Mouse (Mus musculus) hindbrain, embryonic 15.5 days (tissue): ENCODE data around the gene Fstl3. TPM values are rescaled to one million over a fixed set of nuclear protein-coding genes. Genes with fewer than 3 reads are reported as not detected.
A peak's percentile ranks its signal among the peaks of the same experiment; 100 is the strongest.

ENCODE experiments used
- ATAC-seq: fragments of 200-750 bp; cut with Nextera tagmentation; 2 replicates; pipeline ENCODE4 v1.8.0; 2017; ENCODE audit warnings: low read depth, moderate number of reproducible peaks, moderate TSS enrichment; ENCODE audit not compliant: low FRiP score
- H3K27ac ChIP-seq: fragments of 300-500 bp; sonication (generic); replicated peaks from 2 replicates; pipeline ENCODE4 v1.5.1; 2015; ENCODE audit warnings: mild to moderate bottlenecking, inconsistent platforms
- H3K27me3 ChIP-seq: fragments of 300-500 bp; sonication (generic); 2 replicates; pipeline ENCODE4 v1.6.1; 2015; ENCODE audit warnings: control low read depth, inconsistent platforms
- H3K36me3 ChIP-seq: fragments of 300-500 bp; sonication (generic); 2 replicates; pipeline ENCODE4 v1.6.1; 2015; ENCODE audit warnings: control low read depth, inconsistent platforms
- H3K4me1 ChIP-seq: fragments of 300-500 bp; sonication (generic); replicated peaks from 2 replicates; pipeline ENCODE4 v1.6.1; 2015; ENCODE audit warnings: control low read depth, inconsistent platforms
- H3K4me2 ChIP-seq: fragments of 300-500 bp; sonication (generic); 2 replicates; pipeline ENCODE4 v1.6.1; 2015; ENCODE audit warnings: moderate library complexity, mild to moderate bottlenecking, inconsistent platforms
- H3K4me3 ChIP-seq: fragments of 300-500 bp; sonication (generic); 2 replicates; pipeline ENCODE4 v1.5.1; 2015; ENCODE audit warnings: mild to moderate bottlenecking, inconsistent platforms
- H3K9ac ChIP-seq: fragments of 300-500 bp; sonication (generic); 2 replicates; pipeline ENCODE4 v1.6.1; 2015; ENCODE audit warnings: inconsistent platforms
- H3K9me3 ChIP-seq: fragments of 300-500 bp; sonication (generic); 2 replicates; pipeline ENCODE4 v1.6.1; 2016; ENCODE audit warnings: control low read depth, inconsistent platforms
- WGBS: fragments of 180-500 bp; shearing (Covaris S2); methylation state at CpG from one replicate; pipeline ENCODE4 v1.1.7; 2015; 5-methylcytosine and 5-hydroxymethylcytosine counted together
- polyA plus RNA-seq: library from polyadenylated mRNA; unstranded; fragments of >200 nt; fragmentation: Nextera tagmentation; extraction: Ambion mirVana; gene quantifications from 2 replicates; pipeline ENCODE4 v1.2.1, GENCODE M21; 2015

The Fstl3 gene
- polyA plus RNA-seq, 1 experiment from 2014 or later, result 2.3 TPM

GRCm38 (mm10) chr10:79779784-79780663, 3.0 kb downstream of the Fstl3 start:
- Histone ChIP-seq H3K36me3 (no peaks in the 10 kb centered on the region), H3K4me3 (peak overlapping the region; percentile 49), H3K9ac (peak overlapping the region; percentile 47; the same call in 1 of the 2 replicates), H3K9me3 (no peaks in the 10 kb centered on the region), H3K27me3 (peaks cover 30% of the 10 kb centered on the region), H3K4me1 (peaks cover 28% of the 10 kb centered on the region), H3K27ac (peak overlapping the region; percentile 61), H3K4me2 (peak overlapping the region; percentile 89)
- peak; percentile 94 for ATAC-seq
- 1% methylated on average over 55 of the region's 55 CpGs for WGBS

DNA sequence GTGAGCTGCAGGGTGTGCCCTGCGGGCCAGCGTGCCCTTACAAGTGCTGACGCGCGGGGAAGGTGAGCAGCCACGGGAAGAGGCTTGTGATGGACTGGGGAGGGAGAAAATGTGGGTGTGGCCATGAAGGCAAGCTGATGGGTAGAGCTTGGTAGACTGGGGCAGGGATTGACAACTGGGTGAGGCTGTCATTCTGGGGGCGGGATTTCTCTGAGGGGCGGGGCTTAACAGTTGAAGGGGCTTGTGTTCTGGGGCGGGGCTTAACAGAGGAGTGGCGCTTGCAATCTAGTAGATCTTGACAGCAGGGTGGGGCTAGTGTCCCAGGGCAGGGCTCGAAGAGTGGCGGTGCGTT, 3.6 kb downstream of the Fstl3 start:
- H3K9me3 ChIP-seq, result no peaks in the 10 kb centered on the region
- H3K36me3 ChIP-seq, result no peaks in the 10 kb centered on the region
- no peak for ATAC-seq
- 1% methylated on average over 13 of the region's 13 CpGs for whole genome bisulfite sequencing
- peak overlapping the region; percentile 49 for H3K4me3 ChIP-seq
- H3K9ac ChIP-seq, result peak overlapping the region; percentile 47; the same call in 1 of the 2 replicates
- peak overlapping the region; percentile 61 for H3K27ac ChIP-seq
- peaks cover 28% of the 10 kb centered on the region for H3K4me1 ChIP-seq
- peak overlapping the region; percentile 89 for H3K4me2 ChIP-seq
- peaks cover 30% of the 10 kb centered on the region for H3K27me3 ChIP-seq

GRCm38 (mm10) chr10:79781139-79781538, 4.1 kb downstream of the Fstl3 start:
- Histone ChIP-seq H3K9ac (no peak overlapping the region), H3K27me3 (peaks cover 28% of the 10 kb centered on the region), H3K27ac (no peak overlapping the region), H3K4me2 (peak overlapping the region; percentile 89), H3K9me3 (no peaks in the 10 kb centered on the region), H3K4me3 (peak overlapping the region; percentile 49), H3K36me3 (no peaks in the 10 kb centered on the region), H3K4me1 (peaks cover 28% of the 10 kb centered on the region)
- ATAC-seq, result no peak
- 29% methylated on average over 21 of the region's 21 CpGs for WGBS

- WGBS, result 59% methylated on average over 5 of the region's 5 CpGs
- no peak overlapping the region for H3K4me2 ChIP-seq
- no peak for ATAC-seq
- no peak overlapping the region for H3K4me3 ChIP-seq
- peaks cover 27% of the 10 kb centered on the region for H3K4me1 ChIP-seq
- H3K9me3 ChIP-seq, result no peaks in the 10 kb centered on the region
- no peaks in the 10 kb centered on the region for H3K36me3 ChIP-seq
- H3K9ac ChIP-seq, result no peak overlapping the region
- peaks cover 23% of the 10 kb centered on the region for H3K27me3 ChIP-seq
- no peak overlapping the region for H3K27ac ChIP-seq
These were observed 4.9 kb downstream of the Fstl3 start for GRCm38 (mm10) chr10:79781956-79782355.

- Histone ChIP-seq H3K4me2 (no peak overlapping the region), H3K9ac (no peak overlapping the region), H3K9me3 (no peaks in the 10 kb centered on the region), H3K27me3 (peaks cover 20% of the 10 kb centered on the region), H3K36me3 (no peaks in the 10 kb centered on the region), H3K4me3 (no peak overlapping the region), H3K27ac (no peak overlapping the region), H3K4me1 (peaks cover 17% of the 10 kb centered on the region)
- ATAC-seq, result no peak
- 63% methylated on average over 7 of the region's 7 CpGs for WGBS
These were observed 6.0 kb downstream of the Fstl3 start for GRCm38 (mm10) chr10:79783050-79783449.

DNA sequence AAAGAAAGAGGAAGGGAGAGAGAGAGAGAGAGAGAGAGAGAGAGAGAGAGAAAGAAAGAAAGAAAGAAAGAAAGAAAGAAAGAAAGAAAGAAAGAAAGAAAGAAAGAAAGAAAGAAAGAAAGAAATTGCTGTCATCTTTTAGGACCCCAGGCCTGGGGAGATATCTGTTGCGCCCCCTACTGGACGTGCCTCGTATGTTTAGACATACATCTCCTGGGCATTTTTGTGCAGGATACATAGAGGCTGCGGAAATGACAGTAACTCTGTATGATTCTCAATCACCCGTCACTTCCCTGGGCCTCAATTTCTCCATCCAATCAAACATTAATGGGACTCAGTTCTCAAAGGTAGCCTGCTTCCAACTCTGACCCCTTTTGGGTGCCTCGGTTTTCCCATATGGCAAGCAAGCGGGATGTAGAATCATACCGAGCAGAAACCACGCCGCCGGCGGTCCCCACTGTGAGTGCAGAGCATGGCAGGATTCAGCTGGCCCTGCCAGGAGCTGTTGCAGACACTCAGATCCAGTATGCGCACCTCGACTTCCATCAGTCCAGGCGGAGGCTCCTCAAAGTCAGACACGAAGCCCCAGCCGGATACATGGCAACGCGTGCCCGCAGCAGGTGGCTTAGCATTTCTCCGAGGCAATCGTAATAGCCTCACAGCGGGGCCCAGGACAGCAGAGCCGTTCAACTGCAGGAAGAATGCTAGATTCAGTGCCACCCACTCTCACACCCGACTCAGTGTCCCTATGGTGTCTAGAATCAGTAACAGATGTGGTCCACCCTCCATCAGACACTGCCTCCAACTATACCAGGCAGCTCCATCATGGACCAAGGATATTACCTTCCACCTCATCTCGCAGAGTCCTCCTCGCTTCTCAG, 7.1 kb downstream of the Fstl3 start:
- Histone ChIP-seq H3K9me3 (no peaks in the 10 kb centered on the region), H3K36me3 (no peaks in the 10 kb centered on the region), H3K4me2 (no peak overlapping the region), H3K27ac (no peak overlapping the region), H3K9ac (no peak overlapping the region), H3K27me3 (peaks cover 11% of the 10 kb centered on the region), H3K4me3 (no peak overlapping the region), H3K4me1 (peaks cover 17% of the 10 kb centered on the region)
- 30% methylated on average over 27 of the region's 27 CpGs for WGBS
- no peak for ATAC-seq

- H3K36me3 ChIP-seq, result no peaks in the 10 kb centered on the region
- 0 out of 2 replicates have a peak, but pooled peaks have one; percentile 10 for ATAC-seq
These were observed 11.5 kb downstream of the Fstl3 start for GRCm38 (mm10) chr10:79788386-79789158.

GRCm38 (mm10) chr10:79789581-79789980, 12.5 kb downstream of the Fstl3 start:
- ATAC-seq, result no peak
- Histone ChIP-seq H3K9ac (no peak overlapping the region), H3K9me3 (no peaks in the 10 kb centered on the region), H3K27me3 (no peaks in the 10 kb centered on the region), H3K4me3 (no peak overlapping the region), H3K36me3 (no peaks in the 10 kb centered on the region), H3K4me2 (no peak overlapping the region), H3K27ac (no peak overlapping the region), H3K4me1 (peaks cover 11% of the 10 kb centered on the region)
- 56% methylated on average over 2 of the region's 2 CpGs for WGBS

More at GRCm38 (mm10) chr10:79788386-79789158, 11.5 kb downstream of the Fstl3 start:
- 36% methylated on average over 7 of the region's 7 CpGs for WGBS
- Histone ChIP-seq H3K4me2 (no peak overlapping the region), H3K4me3 (no peak overlapping the region), H3K27me3 (no peaks in the 10 kb centered on the region), H3K4me1 (peaks cover 6% of the 10 kb centered on the region), H3K9me3 (no peaks in the 10 kb centered on the region), H3K27ac (no peak overlapping the region), H3K9ac (no peak overlapping the region)

DNA sequence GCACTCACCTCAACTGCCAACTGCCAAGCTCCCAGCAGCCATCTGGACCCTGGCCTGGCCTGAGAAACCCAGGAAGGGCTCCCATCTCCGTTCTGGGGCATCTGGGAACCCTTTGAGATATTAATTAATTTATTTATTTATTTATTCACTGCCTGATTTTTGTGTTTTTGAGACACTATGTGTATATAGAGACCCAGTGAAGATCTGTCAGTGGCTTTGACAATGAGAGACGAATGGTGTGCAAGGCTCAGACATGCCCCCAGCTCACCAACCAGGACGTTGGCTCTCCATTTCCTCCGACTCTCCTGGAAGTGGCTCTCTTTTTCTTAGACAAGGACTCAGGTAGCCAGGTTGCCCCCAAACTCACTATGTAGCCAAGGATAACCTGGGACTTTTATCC, 13.8 kb downstream of the Fstl3 start, which contains the start of gene Prss57:
Prss57 (minus strand) TSS at position 101 of the 400 bp plus-strand sequence.
- WGBS, result 89% methylated on average over 4 of the region's 4 CpGs
- H3K4me3 ChIP-seq, result no peak within 1 kb of the TSS
- no peaks in the 10 kb centered on the region for H3K27me3 ChIP-seq
- H3K9ac ChIP-seq, result no peak within 1 kb of the TSS
- H3K4me1 ChIP-seq, result peaks cover 24% of the 10 kb centered on the region
- H3K36me3 ChIP-seq, result no peaks in the 10 kb centered on the region
- H3K4me2 ChIP-seq, result no peak within 1 kb of the TSS
- ATAC-seq, result no peak
- no peak within 1 kb of the TSS for H3K27ac ChIP-seq
- H3K9me3 ChIP-seq, result no peaks in the 10 kb centered on the region

DNA sequence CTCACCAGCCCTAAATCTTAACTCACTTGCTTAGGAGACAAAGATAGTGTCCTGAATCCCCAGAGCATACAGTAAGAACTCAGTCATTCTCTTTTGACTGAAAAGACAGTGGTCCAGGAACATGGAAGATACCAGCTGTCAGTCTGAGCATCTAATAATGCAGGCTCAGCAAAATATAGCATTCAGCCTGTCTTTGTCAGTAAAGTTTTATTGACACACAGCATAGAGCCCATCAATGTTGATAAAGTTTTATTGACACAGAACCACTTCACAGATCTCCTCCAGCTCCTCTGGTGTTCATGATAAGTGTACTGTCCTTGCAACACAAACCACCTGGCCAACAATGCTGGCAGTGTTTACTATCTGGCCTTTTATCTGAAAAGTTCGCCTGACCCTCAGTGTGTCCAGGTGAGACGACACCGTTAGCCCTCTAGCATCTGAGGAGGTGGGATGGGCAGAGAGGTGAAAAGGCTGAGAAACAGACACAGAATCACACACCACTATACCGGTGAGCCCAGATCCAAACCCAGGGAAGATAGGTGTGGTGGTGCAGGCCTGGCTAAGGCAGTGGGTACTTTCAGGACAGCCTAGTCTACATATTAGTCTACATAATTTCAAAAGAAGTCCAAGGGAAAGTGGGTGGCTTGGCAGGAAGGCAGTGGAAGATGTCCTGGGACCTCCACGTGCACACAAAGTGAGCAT, 15.4 kb downstream of the Fstl3 start:
- H3K9me3 ChIP-seq, result no peaks in the 10 kb centered on the region
- WGBS, result 86% methylated on average over 5 of the region's 5 CpGs
- no peak for ATAC-seq
- H3K4me1 ChIP-seq, result peaks cover 37% of the 10 kb centered on the region
- H3K4me2 ChIP-seq, result peak overlapping the region; percentile 87; the same call in 1 of the 2 replicates
- H3K36me3 ChIP-seq, result no peaks in the 10 kb centered on the region
- peak overlapping the region; percentile 98 for H3K4me3 ChIP-seq
- H3K27me3 ChIP-seq, result no peaks in the 10 kb centered on the region
- H3K27ac ChIP-seq, result no peak overlapping the region
- H3K9ac ChIP-seq, result no peak overlapping the region
